Mouse (Mus musculus): ENCODE data around the gene Tpgs1. TPM values are rescaled to one million over a fixed set of nuclear protein-coding genes. Genes with fewer than 3 reads are reported as not detected.
A peak's percentile ranks its signal among the peaks of the same experiment; 100 is the strongest.

Gene Tpgs1
- polyA plus RNA-seq, 1 experiment from 2014 or later, result 105 TPM

GRCm38 (mm10) chr10:79708668-79709067 is 39.5 kb downstream of the Tpgs1 start:
- Histone ChIP-seq H3K4me1 (ENCODE audit: control insufficient read depth, insufficient read depth, low read length) (peaks cover 15% of the 10 kb centered on the region), H3K9me3 (replicated peaks; ENCODE audit: control insufficient read depth, low read length) (no peaks in the 10 kb centered on the region), H3K27me3 (replicated peaks; ENCODE audit: control insufficient read depth, insufficient read depth, low read length) (no peaks in the 10 kb centered on the region), H3K4me2 (ENCODE audit: low read length) (no peak overlapping the region), H3K36me3 (ENCODE audit: control insufficient read depth, insufficient read depth, low read length) (peaks cover 40% of the 10 kb centered on the region), H3K4me3 (ENCODE audit: low read depth, low read length) (no peak overlapping the region), H3K27ac (ENCODE audit: low read depth, low read length) (no peak overlapping the region), H3K9ac (ENCODE audit: low read length) (no peak overlapping the region)
- ATAC-seq, result no peak
- WGBS, result 92% methylated on average over 21 of the region's 21 CpGs
- no peak for DNase-seq (ENCODE audit: low spot score)

DNA sequence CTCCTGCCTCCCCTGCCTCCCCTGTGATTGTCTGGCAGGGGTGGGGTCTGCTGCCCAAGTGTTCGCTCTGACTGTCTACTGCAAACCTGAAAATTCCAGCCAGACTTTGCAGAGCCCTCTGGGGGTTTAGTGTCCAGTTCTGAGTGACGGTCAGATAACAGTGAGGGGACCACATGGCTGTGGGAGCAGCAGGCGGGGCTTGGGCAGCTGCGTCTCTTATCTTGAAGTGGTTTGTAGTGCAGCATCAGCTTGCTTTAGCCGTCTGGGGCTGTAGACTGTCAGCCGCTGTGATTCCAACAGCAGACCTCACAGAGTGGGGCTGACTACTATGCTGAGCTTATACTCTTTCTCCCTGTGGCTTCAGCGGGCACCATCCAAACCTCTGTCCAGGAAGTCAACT is 40.1 kb downstream of the Tpgs1 start:
- H3K36me3 ChIP-seq (ENCODE audit: control insufficient read depth, insufficient read depth, low read length), result peaks cover 40% of the 10 kb centered on the region

DNA sequence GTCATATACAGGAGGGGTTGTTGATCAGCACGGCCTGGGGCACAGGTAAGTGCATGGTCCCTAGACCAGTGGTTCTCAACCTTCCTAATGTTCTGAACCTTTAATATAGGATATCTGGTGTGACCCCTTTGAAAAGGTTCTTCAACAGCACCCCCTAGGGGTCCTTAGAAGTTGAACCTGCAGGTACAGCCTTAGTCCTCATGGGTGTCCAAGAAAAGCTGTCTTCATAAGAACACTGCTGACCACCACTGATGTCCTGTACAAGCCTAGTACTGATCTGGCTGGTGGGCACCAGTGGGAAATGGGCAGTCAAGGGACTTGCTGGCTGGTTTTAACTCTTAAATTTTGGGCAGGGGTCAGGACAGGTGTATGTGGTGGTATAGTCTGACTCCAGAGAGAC is 42.9 kb downstream of the Tpgs1 start:
- H3K4me1 ChIP-seq (ENCODE audit: control insufficient read depth, insufficient read depth, low read length), result peaks cover under 1% of the 10 kb centered on the region; the same call in 1 of the 2 replicates
- DNase-seq (ENCODE audit: low spot score), result no peak
- no peak overlapping the region for H3K4me2 ChIP-seq (ENCODE audit: low read length)
- H3K27me3 ChIP-seq (replicated peaks; ENCODE audit: control insufficient read depth, insufficient read depth, low read length), result peaks cover 21% of the 10 kb centered on the region
- H3K4me3 ChIP-seq (ENCODE audit: low read depth, low read length), result no peak overlapping the region
- peaks cover 40% of the 10 kb centered on the region for H3K36me3 ChIP-seq (ENCODE audit: control insufficient read depth, insufficient read depth, low read length)
- 93% methylated on average over 1 of the region's 1 CpGs for WGBS
- H3K27ac ChIP-seq (ENCODE audit: low read depth, low read length), result no peak overlapping the region
- ATAC-seq, result no peak; the same call in 1 of the 2 replicates
- no peak overlapping the region for H3K9ac ChIP-seq (ENCODE audit: low read length)
- H3K9me3 ChIP-seq (replicated peaks; ENCODE audit: control insufficient read depth, low read length), result no peaks in the 10 kb centered on the region

More for the DNA sequence above, 40.1 kb downstream of the Tpgs1 start:
- DNase-seq (ENCODE audit: low spot score) (no peak), ATAC-seq (no peak)
- H3K4me3 ChIP-seq (ENCODE audit: low read depth, low read length), result no peak overlapping the region
- WGBS, result 87% methylated on average over 7 of the region's 7 CpGs
- H3K27me3 ChIP-seq (replicated peaks; ENCODE audit: control insufficient read depth, insufficient read depth, low read length), result no peaks in the 10 kb centered on the region
- no peaks in the 10 kb centered on the region for H3K9me3 ChIP-seq (replicated peaks; ENCODE audit: control insufficient read depth, low read length)
- H3K27ac ChIP-seq (ENCODE audit: low read depth, low read length), result no peak overlapping the region
- H3K4me1 ChIP-seq (ENCODE audit: control insufficient read depth, insufficient read depth, low read length), result peaks cover 15% of the 10 kb centered on the region
- no peak overlapping the region for H3K4me2 ChIP-seq (ENCODE audit: low read length)
- H3K9ac ChIP-seq (ENCODE audit: low read length), result no peak overlapping the region

GRCm38 (mm10) chr10:79712499-79713126 is 43.4 kb downstream of the Tpgs1 start:
- no peak overlapping the region for H3K27ac ChIP-seq (ENCODE audit: low read depth, low read length)
- ATAC-seq, result no peak; the same call in 1 of the 2 replicates

DNA sequence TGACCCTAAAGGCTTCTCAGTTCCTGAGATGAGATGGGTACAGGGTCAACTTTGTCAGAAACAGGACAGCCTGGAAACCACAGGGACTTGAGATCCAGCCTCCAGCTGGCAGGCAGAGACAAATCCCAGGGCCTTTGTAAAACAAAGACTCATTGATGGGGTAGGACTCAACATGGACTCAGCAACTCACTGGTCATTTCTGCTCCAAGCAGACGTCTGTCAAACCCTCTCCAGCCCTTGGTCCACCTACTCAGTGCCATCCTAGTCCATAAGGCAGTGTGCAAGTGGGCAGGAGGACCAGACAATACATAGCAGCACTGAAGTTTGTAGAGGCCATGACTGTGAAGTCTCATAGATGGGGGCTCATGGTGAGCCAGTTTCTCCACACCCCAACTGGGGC is 44.0 kb downstream of the Tpgs1 start:
- ATAC-seq, result no peak
- Histone ChIP-seq H3K9me3 (replicated peaks; ENCODE audit: control insufficient read depth, low read length) (no peaks in the 10 kb centered on the region), H3K4me3 (ENCODE audit: low read depth, low read length) (no peak overlapping the region)

More at GRCm38 (mm10) chr10:79712499-79713126, 43.4 kb downstream of the Tpgs1 start:
- no peaks in the 10 kb centered on the region for H3K9me3 ChIP-seq (replicated peaks; ENCODE audit: control insufficient read depth, low read length)
- DNase-seq (ENCODE audit: low spot score), result peak; percentile 79
- H3K27me3 ChIP-seq (replicated peaks; ENCODE audit: control insufficient read depth, insufficient read depth, low read length), result peaks cover 26% of the 10 kb centered on the region
- 18% methylated on average over 4 of the region's 6 CpGs for WGBS
- H3K36me3 ChIP-seq (ENCODE audit: control insufficient read depth, insufficient read depth, low read length), result peaks cover 40% of the 10 kb centered on the region
- H3K4me1 ChIP-seq (ENCODE audit: control insufficient read depth, insufficient read depth, low read length), result peaks cover 3% of the 10 kb centered on the region; the same call in 1 of the 2 replicates
- H3K4me3 ChIP-seq (ENCODE audit: low read depth, low read length), result no peak overlapping the region
- no peak overlapping the region for H3K9ac ChIP-seq (ENCODE audit: low read length)
- no peak overlapping the region for H3K4me2 ChIP-seq (ENCODE audit: low read length)

DNA sequence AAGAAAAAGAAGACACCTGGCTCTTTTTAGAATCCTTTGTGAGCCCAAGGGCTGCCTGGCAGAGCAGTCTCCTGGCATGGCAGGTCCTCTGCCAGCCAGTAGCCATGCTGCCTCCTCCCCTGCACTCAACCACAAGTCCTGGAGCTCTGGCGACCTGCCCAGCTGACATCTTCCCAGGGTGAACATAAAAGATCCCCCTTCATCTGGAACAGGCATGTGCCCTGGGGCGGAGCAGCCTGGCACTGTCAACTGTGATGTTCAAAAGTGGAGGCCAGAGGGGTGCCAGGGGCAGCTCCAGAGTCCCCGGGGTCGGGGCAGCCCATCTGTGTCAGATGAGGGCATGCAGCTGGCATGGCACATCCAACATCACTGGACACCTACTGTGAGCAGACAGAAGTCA is 45.8 kb downstream of the Tpgs1 start:
- H3K4me3 ChIP-seq (ENCODE audit: low read depth, low read length), result no peak overlapping the region
- WGBS, result 42% methylated on average over 4 of the region's 4 CpGs
- H3K9me3 ChIP-seq (replicated peaks; ENCODE audit: control insufficient read depth, low read length), result no peaks in the 10 kb centered on the region
- no peak for ATAC-seq
- peaks cover 40% of the 10 kb centered on the region for H3K27me3 ChIP-seq (replicated peaks; ENCODE audit: control insufficient read depth, insufficient read depth, low read length)
- H3K9ac ChIP-seq (ENCODE audit: low read length), result no peak overlapping the region
- no peak for DNase-seq (ENCODE audit: low spot score)
- H3K27ac ChIP-seq (ENCODE audit: low read depth, low read length), result no peak overlapping the region
- no peak overlapping the region for H3K4me2 ChIP-seq (ENCODE audit: low read length)
- peaks cover 22% of the 10 kb centered on the region for H3K36me3 ChIP-seq (ENCODE audit: control insufficient read depth, insufficient read depth, low read length)
- peaks cover 3% of the 10 kb centered on the region; the same call in 1 of the 2 replicates for H3K4me1 ChIP-seq (ENCODE audit: control insufficient read depth, insufficient read depth, low read length)

More for the DNA sequence above, 44.0 kb downstream of the Tpgs1 start:
- no peak for DNase-seq (ENCODE audit: low spot score)
- H3K27me3 ChIP-seq (replicated peaks; ENCODE audit: control insufficient read depth, insufficient read depth, low read length), result peaks cover 31% of the 10 kb centered on the region
- WGBS, result 27% methylated on average over 1 of the region's 1 CpGs
- H3K27ac ChIP-seq (ENCODE audit: low read depth, low read length), result no peak overlapping the region
- H3K4me1 ChIP-seq (ENCODE audit: control insufficient read depth, insufficient read depth, low read length), result peaks cover 3% of the 10 kb centered on the region; the same call in 1 of the 2 replicates
- H3K36me3 ChIP-seq (ENCODE audit: control insufficient read depth, insufficient read depth, low read length), result peaks cover 40% of the 10 kb centered on the region
- no peak overlapping the region for H3K4me2 ChIP-seq (ENCODE audit: low read length)
- H3K9ac ChIP-seq (ENCODE audit: low read length), result no peak overlapping the region

DNA sequence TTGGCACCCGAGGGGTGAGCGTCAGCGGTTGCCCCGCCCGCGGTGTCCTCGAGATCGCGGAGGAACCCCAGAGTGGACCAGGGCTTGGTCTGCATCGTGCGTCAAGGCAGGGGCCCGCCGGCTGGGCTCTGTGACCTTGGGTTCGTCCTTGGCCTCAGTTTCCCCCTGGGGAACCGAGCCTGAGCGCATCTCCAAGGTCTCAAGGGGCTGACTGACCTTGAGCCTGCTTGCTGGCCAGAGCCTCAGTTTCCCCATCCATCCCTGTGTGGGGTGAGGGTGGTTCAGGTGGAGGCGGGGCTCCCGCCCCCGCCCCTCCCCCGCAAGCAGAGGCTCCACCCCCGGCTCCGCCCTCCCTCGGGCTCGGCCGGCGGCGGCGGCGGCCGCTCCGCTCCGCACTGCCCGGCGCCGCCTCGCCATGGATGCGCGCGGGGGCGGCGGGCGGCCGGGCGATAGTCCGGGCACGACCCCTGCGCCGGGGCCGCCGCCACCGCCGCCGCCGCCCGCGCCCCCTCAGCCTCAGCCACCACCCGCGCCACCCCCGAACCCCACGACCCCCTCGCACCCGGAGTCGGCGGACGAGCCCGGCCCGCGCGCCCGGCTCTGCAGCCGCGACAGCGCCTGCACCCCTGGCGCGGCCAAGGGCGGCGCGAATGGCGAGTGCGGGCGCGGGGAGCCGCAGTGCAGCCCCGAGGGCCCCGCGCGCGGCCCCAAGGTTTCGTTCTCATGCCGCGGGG is 47.3 kb downstream of the Tpgs1 start, which contains the start of gene Hcn2:
Gene Hcn2, plus strand, starts transcription at position 381 of the 734 bp plus-strand sequence.
- Histone ChIP-seq H3K4me2 (ENCODE audit: low read length) (peak within 1 kb of the TSS; percentile 95), H3K36me3 (ENCODE audit: control insufficient read depth, insufficient read depth, low read length) (peaks cover 8% of the 10 kb centered on the region), H3K27me3 (replicated peaks; ENCODE audit: control insufficient read depth, insufficient read depth, low read length) (peaks cover 40% of the 10 kb centered on the region), H3K9me3 (replicated peaks; ENCODE audit: control insufficient read depth, low read length) (no peaks in the 10 kb centered on the region), H3K4me1 (ENCODE audit: control insufficient read depth, insufficient read depth, low read length) (peaks cover 3% of the 10 kb centered on the region; the same call in 1 of the 2 replicates), H3K9ac (ENCODE audit: low read length) (peak within 1 kb of the TSS; percentile 69), H3K4me3 (ENCODE audit: low read depth, low read length) (peak within 1 kb of the TSS; percentile 59), H3K27ac (ENCODE audit: low read depth, low read length) (no peak within 1 kb of the TSS)
- 1% methylated on average over 49 of the region's 91 CpGs for WGBS
- DNase-seq (ENCODE audit: low spot score) (no peak), ATAC-seq (peak; percentile 67)

GRCm38 (mm10) chr10:79716988-79717355 is 47.8 kb downstream of the Tpgs1 start:
- peak overlapping the region; percentile 59 for H3K4me3 ChIP-seq (ENCODE audit: low read depth, low read length)
- no peaks in the 10 kb centered on the region for H3K9me3 ChIP-seq (replicated peaks; ENCODE audit: control insufficient read depth, low read length)
- H3K36me3 ChIP-seq (ENCODE audit: control insufficient read depth, insufficient read depth, low read length), result peaks cover 3% of the 10 kb centered on the region; the same call in 1 of the 2 replicates
- WGBS, result under 1% methylated on average over 39 of the region's 44 CpGs
- peak; percentile 30; the same call in 1 of the 2 replicates for ATAC-seq
- no peak overlapping the region for H3K27ac ChIP-seq (ENCODE audit: low read depth, low read length)
- peaks cover 40% of the 10 kb centered on the region for H3K27me3 ChIP-seq (replicated peaks; ENCODE audit: control insufficient read depth, insufficient read depth, low read length)
- DNase-seq (ENCODE audit: low spot score), result peak; percentile 23
- H3K4me1 ChIP-seq (ENCODE audit: control insufficient read depth, insufficient read depth, low read length), result peaks cover 3% of the 10 kb centered on the region; the same call in 1 of the 2 replicates
- H3K4me2 ChIP-seq (ENCODE audit: low read length), result peak overlapping the region; percentile 95
- H3K9ac ChIP-seq (ENCODE audit: low read length), result peak overlapping the region; percentile 69

Measured in forebrain, embryonic 14.5 days (tissue).